Mouse (Mus musculus): Measurements from ENCODE around the gene Tmc8. TPM values are rescaled to one million over a fixed set of nuclear protein-coding genes. Genes with fewer than 3 reads are reported as not detected.

The Tmc8 gene
- polyA plus RNA-seq (2014; fragmentation: Illumina TruSeq; extraction: RNeasy Lipid Tissue Mini Kit (QIAGEN cat#74804); ENCODE audit: insufficient read depth, low read depth, low replicate concordance), result 1.9 TPM

GRCm38 (mm10) chr11:117781993-117782704, at the start of gene Tmc8, which contains the start of gene Tmc6:
Gene Tmc8 (plus strand): TSS chr11:117782076.
Gene Tmc6 (minus strand): TSS chr11:117782198.

GRCm38 (mm10) chr11:117797511-117798159, 15.8 kb downstream of the Tmc8 start, which contains the start of gene 6030468B19Rik:
Gene 6030468B19Rik (plus strand): TSS chr11:117797660.

DNA sequence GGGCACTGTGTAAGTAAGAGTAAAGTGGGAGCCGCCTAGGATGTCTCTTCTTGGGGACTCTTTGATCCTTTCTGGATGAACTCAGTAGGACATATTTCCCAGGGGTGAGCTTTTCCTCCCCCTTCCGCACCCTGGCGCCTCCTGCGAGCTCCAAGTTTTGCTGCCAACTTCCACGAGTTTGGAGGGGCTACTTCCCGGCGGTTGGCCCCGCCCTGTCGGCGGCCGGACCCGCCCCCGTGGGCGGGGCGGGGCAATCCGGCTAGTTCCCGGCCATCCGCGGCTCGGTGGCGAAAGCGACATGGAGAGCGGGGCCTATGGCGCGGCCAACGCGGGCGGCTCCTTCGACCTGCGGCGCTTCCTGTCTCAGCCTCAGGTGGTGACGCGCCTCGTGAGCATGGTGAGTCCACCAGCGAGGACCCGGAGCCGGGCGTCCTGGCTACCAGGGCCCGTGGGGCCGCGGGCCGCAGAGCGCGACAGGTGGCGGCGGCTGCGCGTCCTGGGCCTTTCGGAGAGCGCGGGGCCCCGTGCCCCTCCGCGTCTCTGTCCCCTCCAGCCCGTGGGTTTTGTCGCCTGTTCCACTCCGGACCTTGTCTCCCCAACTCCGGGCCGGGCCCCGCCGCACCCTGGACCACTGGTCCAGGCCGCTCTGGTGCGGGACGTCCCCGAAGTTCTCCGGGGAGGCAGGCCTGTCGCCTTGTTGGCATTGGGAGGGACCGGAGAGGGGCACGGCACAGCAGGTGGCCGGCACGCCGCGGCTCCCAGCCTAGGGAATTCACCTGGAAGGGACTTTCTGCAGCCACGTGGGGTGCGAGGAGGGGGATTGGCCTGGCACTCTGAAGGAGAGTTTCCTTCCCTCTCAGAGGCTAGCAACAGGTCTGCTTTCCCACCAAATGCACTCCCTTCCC, 27.8 kb downstream of the Tmc8 start, which contains the start of the genes Gm20708 and Syngr2:
TSS of gene Gm20708 (plus strand) at position 262 of the 905 bp plus-strand sequence.
TSS of gene Syngr2 (plus strand) at position 262 of the 905 bp plus-strand sequence.

GRCm38 (mm10) chr11:117825333-117826101, 43.6 kb downstream of the Tmc8 start, which contains the start of the genes Afmid and Tk1:
Gene Afmid (plus strand): TSS chr11:117825924.
Gene Tk1 (minus strand): TSS chr11:117826092.

Other genes with a start within 250 kb of the Tmc8 start
- 4.4 TPM for gene Tnrc6c, start 127.8 kb upstream of the Tmc8 start, polyA plus RNA-seq (2014; fragmentation: Illumina TruSeq; extraction: RNeasy Lipid Tissue Mini Kit (QIAGEN cat#74804); ENCODE audit: insufficient read depth, low read depth, low replicate concordance)
- 23.9 TPM for gene Tmc6, start 122 bp downstream of the Tmc8 start, polyA plus RNA-seq (2014; fragmentation: Illumina TruSeq; extraction: RNeasy Lipid Tissue Mini Kit (QIAGEN cat#74804); ENCODE audit: insufficient read depth, low read depth, low replicate concordance)
- not detected for gene 6030468B19Rik, start 15.6 kb downstream of the Tmc8 start, polyA plus RNA-seq (2014; fragmentation: Illumina TruSeq; extraction: RNeasy Lipid Tissue Mini Kit (QIAGEN cat#74804); ENCODE audit: insufficient read depth, low read depth, low replicate concordance)
- gene Gm20708, start 27.6 kb downstream of the Tmc8 start, polyA plus RNA-seq (2014; fragmentation: Illumina TruSeq; extraction: RNeasy Lipid Tissue Mini Kit (QIAGEN cat#74804); ENCODE audit: insufficient read depth, low read depth, low replicate concordance), result not detected
- 107 TPM for gene Syngr2, start 27.6 kb downstream of the Tmc8 start, polyA plus RNA-seq (2014; fragmentation: Illumina TruSeq; extraction: RNeasy Lipid Tissue Mini Kit (QIAGEN cat#74804); ENCODE audit: insufficient read depth, low read depth, low replicate concordance)
- gene Afmid, start 43.8 kb downstream of the Tmc8 start, polyA plus RNA-seq (2014; fragmentation: Illumina TruSeq; extraction: RNeasy Lipid Tissue Mini Kit (QIAGEN cat#74804); ENCODE audit: insufficient read depth, low read depth, low replicate concordance), result 2.4 TPM
- 3.5 TPM for gene Tk1, start 44.0 kb downstream of the Tmc8 start, polyA plus RNA-seq (2014; fragmentation: Illumina TruSeq; extraction: RNeasy Lipid Tissue Mini Kit (QIAGEN cat#74804); ENCODE audit: insufficient read depth, low read depth, low replicate concordance)
- gene Birc5, start 67.2 kb downstream of the Tmc8 start, polyA plus RNA-seq (2014; fragmentation: Illumina TruSeq; extraction: RNeasy Lipid Tissue Mini Kit (QIAGEN cat#74804); ENCODE audit: insufficient read depth, low read depth, low replicate concordance), result 2.8 TPM
- not detected for gene Tmem235, start 78.7 kb downstream of the Tmc8 start, polyA plus RNA-seq (2014; fragmentation: Illumina TruSeq; extraction: RNeasy Lipid Tissue Mini Kit (QIAGEN cat#74804); ENCODE audit: insufficient read depth, low read depth, low replicate concordance)
- 4.5 TPM for gene Tha1, start 91.4 kb downstream of the Tmc8 start, polyA plus RNA-seq (2014; fragmentation: Illumina TruSeq; extraction: RNeasy Lipid Tissue Mini Kit (QIAGEN cat#74804); ENCODE audit: insufficient read depth, low read depth, low replicate concordance)
- gene Socs3, start 188.0 kb downstream of the Tmc8 start, polyA plus RNA-seq (2014; fragmentation: Illumina TruSeq; extraction: RNeasy Lipid Tissue Mini Kit (QIAGEN cat#74804); ENCODE audit: insufficient read depth, low read depth, low replicate concordance), result 16.6 TPM
- 45.7 TPM for gene Pgs1, start 204.2 kb downstream of the Tmc8 start, polyA plus RNA-seq (2014; fragmentation: Illumina TruSeq; extraction: RNeasy Lipid Tissue Mini Kit (QIAGEN cat#74804); ENCODE audit: insufficient read depth, low read depth, low replicate concordance)

Data from lung, adult 10 weeks (tissue).